Mouse (Mus musculus): ENCODE measurements at regions not wholly inside any gene's neighbourhood (a gene's known extent, or its start where the extent isn't known, plus 50 kb on each side); places are given as distances from the start of the nearest gene placed in this dataset.

- Histone ChIP-seq H3K4me3 (ENCODE audit: insufficient read depth, low read length) (no peak overlapping the region), H3K27ac (ENCODE audit: insufficient read depth, low read length) (no peak overlapping the region), H3K4me1 (ENCODE audit: control insufficient read depth, insufficient read depth, low read length) (no peaks in the 10 kb centered on the region)
- TF ChIP-seq POLR2A (IDR thresholded peaks at IDR 0.05; ENCODE audit: extremely low read depth, insufficient read depth, low read length): no peak
- no peak for TF ChIP-seq CTCF (IDR thresholded peaks at IDR 0.05; ENCODE audit: extremely low read depth, insufficient read depth, low read length)
These were observed 168.9 kb downstream of the Foxa2 start for GRCm38 (mm10) chr2:147877907-147878306.

DNA sequence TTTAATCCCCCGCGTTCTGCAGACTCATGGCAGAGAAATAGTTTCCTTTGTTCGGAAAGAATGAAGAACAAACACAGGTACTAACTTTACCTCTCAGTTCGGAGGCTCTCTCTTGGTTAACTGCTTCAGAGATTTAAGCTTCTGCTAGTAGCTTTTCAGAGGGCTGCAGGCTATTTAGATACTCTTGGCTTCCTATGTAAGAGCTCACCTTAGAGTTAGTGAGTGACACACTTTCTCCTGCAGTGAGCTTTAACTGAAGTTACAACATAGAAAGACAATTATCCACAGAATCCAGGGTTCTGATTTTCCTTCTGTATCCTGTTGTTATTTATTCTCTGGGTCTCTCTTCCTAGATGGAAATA, 169.2 kb downstream of the Foxa2 start:
- no peak overlapping the region for H3K4me3 ChIP-seq (ENCODE audit: insufficient read depth, low read length)
- H3K27ac ChIP-seq (ENCODE audit: insufficient read depth, low read length): no peak overlapping the region
- TF ChIP-seq CTCF (IDR thresholded peaks at IDR 0.05; ENCODE audit: extremely low read depth, insufficient read depth, low read length) (no peak), POLR2A (IDR thresholded peaks at IDR 0.05; ENCODE audit: extremely low read depth, insufficient read depth, low read length) (no peak)
- H3K4me1 ChIP-seq (ENCODE audit: control insufficient read depth, insufficient read depth, low read length): no peaks in the 10 kb centered on the region

DNA sequence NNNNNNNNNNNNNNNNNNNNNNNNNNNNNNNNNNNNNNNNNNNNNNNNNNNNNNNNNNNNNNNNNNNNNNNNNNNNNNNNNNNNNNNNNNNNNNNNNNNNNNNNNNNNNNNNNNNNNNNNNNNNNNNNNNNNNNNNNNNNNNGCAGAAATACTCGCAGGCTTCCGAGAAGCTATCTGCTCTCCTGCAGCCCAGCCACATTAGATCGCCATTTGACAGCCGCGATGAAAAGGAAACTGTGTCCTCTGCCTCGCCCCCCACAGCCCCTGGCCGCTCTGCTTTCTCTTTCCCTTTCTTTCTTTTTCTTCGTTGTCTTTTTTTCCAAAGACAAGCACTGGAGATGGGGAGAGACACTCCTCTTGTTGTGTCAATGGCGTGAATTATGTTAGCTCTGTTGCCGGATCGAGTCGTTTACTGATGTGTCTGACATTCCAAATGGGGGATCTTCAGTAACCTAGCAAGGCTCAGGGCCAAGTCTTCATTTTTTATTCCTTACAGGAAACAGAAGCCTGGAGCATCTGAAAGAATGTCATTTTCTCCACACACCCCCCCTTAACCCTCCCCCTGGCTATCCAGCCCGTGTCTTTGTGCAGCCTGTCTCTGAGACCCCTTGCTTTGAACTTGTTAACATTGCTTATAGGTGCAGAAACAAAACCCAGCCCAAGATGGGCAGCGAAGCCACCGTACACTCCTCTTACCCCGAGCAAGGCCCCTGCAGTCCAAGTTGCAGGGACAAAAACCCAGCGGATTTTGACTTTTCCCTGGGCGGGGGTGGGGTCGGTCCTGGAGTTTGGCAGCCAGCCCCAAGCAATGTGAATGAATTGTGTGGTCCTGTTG, 169.8 kb downstream of the Foxa2 start:
- H3K27ac ChIP-seq (ENCODE audit: insufficient read depth, low read length): no peak overlapping the region
- H3K4me3 ChIP-seq (ENCODE audit: insufficient read depth, low read length): peak overlapping the region; percentile 29
- H3K4me1 ChIP-seq (ENCODE audit: control insufficient read depth, insufficient read depth, low read length): no peaks in the 10 kb centered on the region
- no peak for TF ChIP-seq CTCF (IDR thresholded peaks at IDR 0.05; ENCODE audit: extremely low read depth, insufficient read depth, low read length)
- no peak for TF ChIP-seq POLR2A (IDR thresholded peaks at IDR 0.05; ENCODE audit: extremely low read depth, insufficient read depth, low read length)

- TF ChIP-seq POLR2A (IDR thresholded peaks at IDR 0.05; ENCODE audit: extremely low read depth, insufficient read depth, low read length): no peak
- no peak for TF ChIP-seq CTCF (IDR thresholded peaks at IDR 0.05; ENCODE audit: extremely low read depth, insufficient read depth, low read length)
- no peaks in the 10 kb centered on the region for H3K4me1 ChIP-seq (ENCODE audit: control insufficient read depth, insufficient read depth, low read length)
- no peak overlapping the region for H3K4me3 ChIP-seq (ENCODE audit: insufficient read depth, low read length)
- H3K27ac ChIP-seq (ENCODE audit: insufficient read depth, low read length): no peak overlapping the region
These were observed 173.8 kb downstream of the Foxa2 start for GRCm38 (mm10) chr2:147872972-147873371.

GRCm38 (mm10) chr2:147851186-147851802, 195.5 kb downstream of the Foxa2 start:
- Histone ChIP-seq H3K4me3 (ENCODE audit: insufficient read depth, low read length) (no peak overlapping the region), H3K27ac (ENCODE audit: insufficient read depth, low read length) (no peak overlapping the region), H3K4me1 (ENCODE audit: control insufficient read depth, insufficient read depth, low read length) (peaks cover 1% of the 10 kb centered on the region; the same call in 1 of the 2 replicates)
- TF ChIP-seq CTCF (IDR thresholded peaks at IDR 0.05; ENCODE audit: extremely low read depth, insufficient read depth, low read length) (no peak), POLR2A (IDR thresholded peaks at IDR 0.05; ENCODE audit: extremely low read depth, insufficient read depth, low read length) (no peak)

- Histone ChIP-seq H3K27ac (ENCODE audit: insufficient read depth, low read length) (no peak overlapping the region), H3K4me1 (ENCODE audit: control insufficient read depth, insufficient read depth, low read length) (peaks cover 1% of the 10 kb centered on the region; the same call in 1 of the 2 replicates), H3K4me3 (ENCODE audit: insufficient read depth, low read length) (no peak overlapping the region)
- no peak for TF ChIP-seq POLR2A (IDR thresholded peaks at IDR 0.05; ENCODE audit: extremely low read depth, insufficient read depth, low read length)
- peak; percentile 59 for TF ChIP-seq CTCF (IDR thresholded peaks at IDR 0.05; ENCODE audit: extremely low read depth, insufficient read depth, low read length)
These were observed 199.6 kb downstream of the Foxa2 start for GRCm38 (mm10) chr2:147846968-147847749.

DNA sequence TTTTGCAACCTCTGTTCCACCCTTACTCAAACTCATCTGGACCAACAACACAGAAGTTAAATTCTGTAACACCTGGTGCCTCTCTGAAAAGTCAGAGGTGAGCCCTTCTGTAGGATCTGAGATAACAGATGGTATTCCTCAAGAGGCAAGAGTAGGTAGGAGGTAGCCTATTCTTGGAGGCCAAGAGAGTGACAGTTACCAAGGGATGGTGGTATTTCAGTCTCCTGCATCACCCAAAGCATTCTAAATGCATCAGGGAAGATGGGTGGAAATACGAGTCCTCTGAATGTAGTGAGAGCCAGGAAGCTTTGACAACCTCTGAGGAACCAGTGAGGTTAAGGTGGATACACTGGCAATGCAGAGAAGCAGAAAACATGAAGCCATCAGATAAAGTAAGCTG, 201.5 kb downstream of the Foxa2 start:
- Histone ChIP-seq H3K4me3 (ENCODE audit: insufficient read depth, low read length) (no peak overlapping the region), H3K4me1 (ENCODE audit: control insufficient read depth, insufficient read depth, low read length) (peaks cover 1% of the 10 kb centered on the region; the same call in 1 of the 2 replicates), H3K27ac (ENCODE audit: insufficient read depth, low read length) (no peak overlapping the region)
- TF ChIP-seq POLR2A (IDR thresholded peaks at IDR 0.05; ENCODE audit: extremely low read depth, insufficient read depth, low read length) (no peak), CTCF (IDR thresholded peaks at IDR 0.05; ENCODE audit: extremely low read depth, insufficient read depth, low read length) (no peak)

- H3K4me3 ChIP-seq (ENCODE audit: insufficient read depth, low read length): no peak overlapping the region
- no peak overlapping the region for H3K27ac ChIP-seq (ENCODE audit: insufficient read depth, low read length)
These were observed 205.8 kb downstream of the Foxa2 start for GRCm38 (mm10) chr2:147840936-147841335.

DNA sequence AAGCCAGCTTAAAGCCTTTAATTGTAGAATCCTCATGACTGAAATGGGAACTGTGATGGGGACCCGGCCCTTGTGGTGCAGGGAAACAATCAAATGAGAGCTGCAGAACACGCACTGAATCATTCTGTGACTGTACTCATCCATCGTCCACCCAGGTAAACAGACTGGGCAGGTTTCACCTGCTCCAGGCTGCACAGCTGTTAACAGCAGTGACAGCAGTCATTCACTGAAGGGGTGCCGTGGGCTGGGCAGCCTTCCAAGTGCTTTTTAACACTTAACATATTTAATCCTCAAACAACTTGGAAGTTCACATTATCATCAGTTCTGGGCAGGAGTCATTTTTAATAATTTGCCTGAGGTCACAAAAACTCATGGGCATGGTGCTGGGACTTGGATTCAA, 208.2 kb downstream of the Foxa2 start:
- no peak overlapping the region for H3K4me3 ChIP-seq (ENCODE audit: insufficient read depth, low read length)
- no peak overlapping the region for H3K27ac ChIP-seq (ENCODE audit: insufficient read depth, low read length)
- no peak for TF ChIP-seq CTCF (IDR thresholded peaks at IDR 0.05; ENCODE audit: extremely low read depth, insufficient read depth, low read length)
- TF ChIP-seq POLR2A (IDR thresholded peaks at IDR 0.05; ENCODE audit: extremely low read depth, insufficient read depth, low read length): no peak
- no peaks in the 10 kb centered on the region for H3K4me1 ChIP-seq (ENCODE audit: control insufficient read depth, insufficient read depth, low read length)

More at GRCm38 (mm10) chr2:147840936-147841335, 205.8 kb downstream of the Foxa2 start:
- no peaks in the 10 kb centered on the region; the same call in 1 of the 2 replicates for H3K4me1 ChIP-seq (ENCODE audit: control insufficient read depth, insufficient read depth, low read length)
- TF ChIP-seq POLR2A (IDR thresholded peaks at IDR 0.05; ENCODE audit: extremely low read depth, insufficient read depth, low read length): no peak
- TF ChIP-seq CTCF (IDR thresholded peaks at IDR 0.05; ENCODE audit: extremely low read depth, insufficient read depth, low read length): no peak
